Mouse (Mus musculus): Measurements from ENCODE around the gene Hnrnpu. TPM values are rescaled to one million over a fixed set of nuclear protein-coding genes. Genes with fewer than 3 reads are reported as not detected.

Hnrnpu gene
- polyA plus RNA-seq, 1 experiment = 32.3 TPM

DNA sequence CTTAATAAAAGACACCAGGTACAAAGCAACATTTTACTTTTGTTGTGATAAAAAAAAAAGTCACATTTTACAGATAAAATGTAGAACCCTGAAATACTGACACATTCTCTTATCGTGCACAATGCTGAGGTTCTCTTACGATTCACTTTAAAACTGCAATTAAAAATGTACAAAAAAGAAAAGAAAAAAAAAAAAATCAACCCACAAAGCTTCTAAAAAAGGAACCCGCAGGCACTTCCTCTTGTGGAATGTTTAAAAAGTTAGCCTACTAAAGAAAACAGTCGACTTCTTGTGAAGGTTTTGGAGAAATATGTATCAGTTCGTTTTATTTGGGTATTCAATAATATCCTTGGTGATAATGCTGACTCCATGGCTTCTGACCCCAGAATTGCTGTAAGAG, 8.6 kb downstream of the Hnrnpu start:
- Histone ChIP-seq H3K36me3 (ENCODE audit: control insufficient read depth) (peaks cover 100% of the 10 kb centered on the region), H3K9me3 (ENCODE audit: control insufficient read depth, low read length) (no peaks in the 10 kb centered on the region), H3K4me3 (replicated peaks) (no peak overlapping the region), H3K27me3 (ENCODE audit: control insufficient read depth) (no peaks in the 10 kb centered on the region), H3K4me1 (ENCODE audit: control insufficient read depth) (peaks cover 30% of the 10 kb centered on the region)
- TF ChIP-seq TAL1 (IDR thresholded peaks at IDR 0.05; ENCODE audit: low read length) (no peak), GATA1 (IDR thresholded peaks at IDR 0.05; ENCODE audit: low read length) (no peak)

DNA sequence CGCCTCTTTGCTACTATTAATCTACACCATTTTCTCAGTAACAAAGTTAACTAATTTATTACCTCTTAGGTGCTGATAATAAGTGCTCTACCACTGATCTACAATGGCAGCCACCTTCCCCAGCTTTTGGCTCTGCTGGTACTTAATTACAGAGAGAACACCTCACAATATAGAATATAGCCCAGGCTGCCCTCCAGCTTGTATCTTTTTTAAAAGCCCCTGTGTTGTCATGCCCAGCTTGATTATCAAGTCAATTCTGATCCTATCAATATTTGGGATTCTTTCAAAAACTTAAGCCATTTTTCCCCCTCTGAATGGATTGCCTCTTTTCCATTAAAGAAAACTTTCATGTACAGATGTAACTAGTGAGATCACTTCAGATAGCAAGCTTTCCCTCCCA, 10.6 kb downstream of the Hnrnpu start:
- Histone ChIP-seq H3K4me1 (ENCODE audit: control insufficient read depth) (peaks cover 24% of the 10 kb centered on the region), H3K4me3 (replicated peaks) (no peak overlapping the region), H3K27me3 (ENCODE audit: control insufficient read depth) (no peaks in the 10 kb centered on the region), H3K9me3 (ENCODE audit: control insufficient read depth, low read length) (no peaks in the 10 kb centered on the region), H3K36me3 (ENCODE audit: control insufficient read depth) (peaks cover 100% of the 10 kb centered on the region)
- TF ChIP-seq GATA1 (IDR thresholded peaks at IDR 0.05; ENCODE audit: low read length) (no peak), TAL1 (IDR thresholded peaks at IDR 0.05; ENCODE audit: low read length) (no peak)

- TF ChIP-seq GATA1 (IDR thresholded peaks at IDR 0.05; ENCODE audit: low read length) (no peak), TAL1 (IDR thresholded peaks at IDR 0.05; ENCODE audit: low read length) (no peak)
- Histone ChIP-seq H3K4me1 (ENCODE audit: control insufficient read depth) (peaks cover 21% of the 10 kb centered on the region), H3K4me3 (replicated peaks) (no peak overlapping the region), H3K27me3 (ENCODE audit: control insufficient read depth) (no peaks in the 10 kb centered on the region), H3K9me3 (ENCODE audit: control insufficient read depth, low read length) (no peaks in the 10 kb centered on the region), H3K36me3 (ENCODE audit: control insufficient read depth) (peaks cover 100% of the 10 kb centered on the region)
These were observed 11.2 kb downstream of the Hnrnpu start for GRCm38 (mm10) chr1:178326357-178326756.

GRCm38 (mm10) chr1:178324568-178324967, 13.0 kb downstream of the Hnrnpu start:
- no peak for TF ChIP-seq TAL1 (IDR thresholded peaks at IDR 0.05; ENCODE audit: low read length)
- TF ChIP-seq GATA1 (IDR thresholded peaks at IDR 0.05; ENCODE audit: low read length) = no peak

GRCm38 (mm10) chr1:178323235-178323634, 14.4 kb downstream of the Hnrnpu start:
- Histone ChIP-seq H3K4me3 (replicated peaks) (no peak overlapping the region), H3K4me1 (ENCODE audit: control insufficient read depth) (peaks cover 32% of the 10 kb centered on the region), H3K27me3 (ENCODE audit: control insufficient read depth) (no peaks in the 10 kb centered on the region), H3K9me3 (ENCODE audit: control insufficient read depth, low read length) (no peaks in the 10 kb centered on the region), H3K36me3 (ENCODE audit: control insufficient read depth) (peaks cover 91% of the 10 kb centered on the region)
- no peak for TF ChIP-seq GATA1 (IDR thresholded peaks at IDR 0.05; ENCODE audit: low read length)

More at GRCm38 (mm10) chr1:178324568-178324967, 13.0 kb downstream of the Hnrnpu start:
- peaks cover 100% of the 10 kb centered on the region for H3K36me3 ChIP-seq (ENCODE audit: control insufficient read depth)
- peaks cover 30% of the 10 kb centered on the region for H3K4me1 ChIP-seq (ENCODE audit: control insufficient read depth)
- no peaks in the 10 kb centered on the region for H3K9me3 ChIP-seq (ENCODE audit: control insufficient read depth, low read length)
- no peak overlapping the region for H3K4me3 ChIP-seq (replicated peaks)
- no peaks in the 10 kb centered on the region for H3K27me3 ChIP-seq (ENCODE audit: control insufficient read depth)

DNA sequence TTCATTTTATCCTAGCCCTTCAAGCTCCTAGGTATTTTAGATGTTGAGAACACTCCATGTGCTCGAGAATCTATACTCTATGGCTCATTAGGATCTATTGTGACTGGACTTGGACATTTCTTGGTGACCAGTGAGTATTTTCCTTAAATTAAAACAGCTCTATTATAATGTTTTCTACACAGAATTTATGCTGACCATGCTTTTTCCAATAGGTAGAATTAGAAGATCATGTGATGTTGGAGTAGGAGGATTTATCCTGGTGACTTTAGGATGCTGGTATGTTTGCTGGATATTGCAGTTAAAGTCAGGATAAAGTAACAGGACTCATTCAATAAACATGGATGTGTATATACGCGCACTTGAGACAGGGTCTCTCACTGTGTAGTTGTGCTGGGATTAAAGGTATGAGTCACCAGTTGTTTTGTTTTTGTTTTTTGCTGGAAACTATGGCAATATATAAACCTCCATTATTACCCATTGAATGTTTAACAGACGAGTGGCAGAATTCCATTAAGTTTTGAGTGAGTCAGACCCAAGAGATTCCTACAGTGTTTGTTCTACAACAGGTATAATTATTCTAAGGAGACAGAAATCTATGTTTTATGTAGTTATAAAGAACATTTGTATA, 15.8 kb downstream of the Hnrnpu start:
- Histone ChIP-seq H3K9me3 (ENCODE audit: control insufficient read depth, low read length) (no peaks in the 10 kb centered on the region), H3K4me1 (ENCODE audit: control insufficient read depth) (peaks cover 40% of the 10 kb centered on the region), H3K27me3 (ENCODE audit: control insufficient read depth) (no peaks in the 10 kb centered on the region), H3K4me3 (replicated peaks) (no peak overlapping the region), H3K36me3 (ENCODE audit: control insufficient read depth) (peaks cover 77% of the 10 kb centered on the region)
- TF ChIP-seq GATA1 (IDR thresholded peaks at IDR 0.05; ENCODE audit: low read length) (no peak), TAL1 (IDR thresholded peaks at IDR 0.05; ENCODE audit: low read length) (no peak)

DNA sequence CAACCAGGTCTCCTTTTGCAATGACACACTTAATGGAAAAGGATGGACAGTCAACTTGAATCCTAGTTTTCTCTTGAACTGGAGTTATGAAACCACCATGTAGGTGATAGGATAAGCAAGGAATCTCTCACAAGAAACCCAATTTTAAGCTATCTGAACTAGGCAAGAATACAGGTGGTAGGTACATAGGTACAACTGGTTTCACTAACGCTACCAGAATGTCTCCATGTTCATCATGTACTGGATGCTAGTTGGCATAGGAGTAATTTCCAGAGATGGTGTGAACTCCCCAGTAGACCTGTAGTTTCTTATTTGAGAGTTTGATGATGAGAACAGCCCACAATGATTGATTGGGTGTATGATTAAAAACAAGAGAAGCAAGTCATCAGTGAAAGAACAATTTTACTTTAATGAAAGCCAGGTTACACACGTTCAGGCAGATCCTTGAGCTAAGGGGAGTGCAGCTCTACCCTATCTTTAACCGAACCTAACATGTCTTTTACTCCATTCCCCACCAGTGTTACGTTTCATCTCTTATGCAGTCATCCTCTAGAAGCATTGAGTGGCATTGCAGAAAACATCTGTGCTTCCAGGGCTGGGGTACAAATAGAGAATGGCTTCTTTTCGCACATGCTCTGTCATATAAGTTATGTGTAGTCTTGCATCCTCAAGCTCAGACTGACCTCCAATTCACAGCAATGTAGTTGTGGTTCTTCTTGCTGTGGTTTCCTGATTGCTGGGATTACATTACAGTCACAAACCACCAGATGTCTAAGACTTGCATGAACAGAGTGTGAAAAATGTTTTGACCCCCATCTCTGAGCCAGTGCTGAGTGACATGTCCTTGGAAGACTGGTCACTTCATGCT, 16.6 kb downstream of the Hnrnpu start:
- no peaks in the 10 kb centered on the region for H3K9me3 ChIP-seq (ENCODE audit: control insufficient read depth, low read length)
- H3K36me3 ChIP-seq (ENCODE audit: control insufficient read depth) = peaks cover 68% of the 10 kb centered on the region
- H3K27me3 ChIP-seq (ENCODE audit: control insufficient read depth) = no peaks in the 10 kb centered on the region
- TF ChIP-seq GATA1 (IDR thresholded peaks at IDR 0.05; ENCODE audit: low read length) = no peak
- TF ChIP-seq TAL1 (IDR thresholded peaks at IDR 0.05; ENCODE audit: low read length) = no peak
- peak overlapping the region; percentile 95 for H3K4me3 ChIP-seq (replicated peaks)
- peaks cover 49% of the 10 kb centered on the region for H3K4me1 ChIP-seq (ENCODE audit: control insufficient read depth)

DNA sequence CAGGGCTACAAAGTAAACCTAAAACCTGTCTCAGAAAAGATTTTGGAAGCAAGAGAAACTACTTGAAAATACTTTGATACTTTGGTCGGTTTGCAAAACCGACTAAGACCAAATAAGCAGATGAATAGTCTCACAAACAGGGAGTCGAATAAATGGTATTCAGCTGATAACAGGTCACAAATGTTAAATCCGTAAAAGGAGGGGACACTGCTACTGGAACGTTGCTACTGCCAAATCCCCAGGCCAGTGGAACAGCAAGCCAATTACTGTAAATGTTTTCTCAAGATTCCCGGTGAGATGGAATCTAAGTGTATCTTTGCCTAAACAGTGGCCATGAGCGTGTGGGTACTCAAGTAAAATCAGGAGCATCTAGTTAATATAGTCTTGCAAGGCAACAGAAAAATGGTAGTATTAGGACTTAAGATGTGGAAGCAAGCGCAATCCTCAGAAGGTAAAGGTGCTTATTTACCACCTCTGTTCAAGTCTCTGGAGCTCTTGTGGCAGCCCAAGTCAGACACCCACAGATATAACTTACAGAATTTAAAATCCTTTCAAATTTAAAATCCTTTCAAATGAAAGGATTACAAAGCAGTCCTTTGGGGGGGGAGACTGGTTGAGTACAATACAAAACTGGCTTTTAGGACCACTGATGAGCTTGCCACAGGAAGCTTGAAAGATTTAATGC, 17.4 kb downstream of the Hnrnpu start:
- Histone ChIP-seq H3K4me1 (ENCODE audit: control insufficient read depth) (peaks cover 54% of the 10 kb centered on the region), H3K4me3 (replicated peaks) (peak overlapping the region; percentile 95), H3K9me3 (ENCODE audit: control insufficient read depth, low read length) (no peaks in the 10 kb centered on the region), H3K36me3 (ENCODE audit: control insufficient read depth) (peaks cover 63% of the 10 kb centered on the region), H3K27me3 (ENCODE audit: control insufficient read depth) (no peaks in the 10 kb centered on the region)
- TF ChIP-seq GATA1 (IDR thresholded peaks at IDR 0.05; ENCODE audit: low read length) = no peak
- TF ChIP-seq TAL1 (IDR thresholded peaks at IDR 0.05; ENCODE audit: low read length) = no peak
